Mouse (Mus musculus): ENCODE results near the gene Etfb. TPM values are rescaled to one million over a fixed set of nuclear protein-coding genes. Genes with fewer than 3 reads are reported as not detected.

The Etfb gene
- polyA plus RNA-seq, 1 experiment from 2014 or later = 96.3 TPM

Small RNAs within 50 kb of the gene (microRNA-seq; reads per million reads assigned to microRNA genes)
- not detected for gene Mir7051

Other genes starting within 250 kb of the Etfb start
- 24.6 and 26.0 TPM in 2 replicates for gene Zfp715, start 130.8 kb upstream of the Etfb start, polyA plus RNA-seq (2015; fragmentation: Nextera tagmentation; extraction: Ambion mirVana)
- gene Siglecf, start 92.7 kb upstream of the Etfb start, polyA plus RNA-seq (2015; fragmentation: Nextera tagmentation; extraction: Ambion mirVana) = 0.18 and 0.22 TPM in 2 replicates
- gene Siglecg, start 35.9 kb upstream of the Etfb start, polyA plus RNA-seq (2015; fragmentation: Nextera tagmentation; extraction: Ambion mirVana) = not detected in 2 replicates
- not detected in 2 replicates for gene Lim2, start 16.4 kb upstream of the Etfb start, polyA plus RNA-seq (2015; fragmentation: Nextera tagmentation; extraction: Ambion mirVana)
- gene Nkg7, start 7.0 kb upstream of the Etfb start, polyA plus RNA-seq (2015; fragmentation: Nextera tagmentation; extraction: Ambion mirVana) = not detected in 2 replicates
- gene Cldnd2, start 3.3 kb upstream of the Etfb start, polyA plus RNA-seq (2015; fragmentation: Nextera tagmentation; extraction: Ambion mirVana) = not detected in 2 replicates
- 0.36 and 1.2 TPM in 2 replicates for gene Gm45233, start within 50 bp of the Etfb start, polyA plus RNA-seq (2015; fragmentation: Nextera tagmentation; extraction: Ambion mirVana)
- gene Vsig10l, start 19.1 kb downstream of the Etfb start, polyA plus RNA-seq (2015; fragmentation: Nextera tagmentation; extraction: Ambion mirVana) = 15.5 and 15.7 TPM in 2 replicates
- 7.1 and 7.7 TPM in 2 replicates for gene Iglon5, start 46.0 kb downstream of the Etfb start, polyA plus RNA-seq (2015; fragmentation: Nextera tagmentation; extraction: Ambion mirVana)
- not detected in 2 replicates for gene 4931406B18Rik, start 61.9 kb downstream of the Etfb start, polyA plus RNA-seq (2015; fragmentation: Nextera tagmentation; extraction: Ambion mirVana)
- gene Cd33, start 100.3 kb downstream of the Etfb start, polyA plus RNA-seq (2015; fragmentation: Nextera tagmentation; extraction: Ambion mirVana) = 0.67 and 1.4 TPM in 2 replicates
- gene Zfp658, start 118.2 kb downstream of the Etfb start, polyA plus RNA-seq (2015; fragmentation: Nextera tagmentation; extraction: Ambion mirVana) = 9.1 and 9.9 TPM in 2 replicates
- gene Zfp719, start 135.5 kb downstream of the Etfb start, polyA plus RNA-seq (2015; fragmentation: Nextera tagmentation; extraction: Ambion mirVana) = 15.6 and 17.1 TPM in 2 replicates
- 0.40 and 0.55 TPM in 2 replicates for gene Zfp819, start 163.1 kb downstream of the Etfb start, polyA plus RNA-seq (2015; fragmentation: Nextera tagmentation; extraction: Ambion mirVana)
- 0.10 and 0.21 TPM in 2 replicates for gene Ceacam18, start 190.6 kb downstream of the Etfb start, polyA plus RNA-seq (2015; fragmentation: Nextera tagmentation; extraction: Ambion mirVana)
- 0.16 and 0.32 TPM in 2 replicates for gene Siglece, start 216.1 kb downstream of the Etfb start, polyA plus RNA-seq (2015; fragmentation: Nextera tagmentation; extraction: Ambion mirVana)
- gene Ctu1, start 227.9 kb downstream of the Etfb start, polyA plus RNA-seq (2015; fragmentation: Nextera tagmentation; extraction: Ambion mirVana) = 26.4 and 27.8 TPM in 2 replicates
- not detected in 2 replicates for gene Klk14, start 246.3 kb downstream of the Etfb start, polyA plus RNA-seq (2015; fragmentation: Nextera tagmentation; extraction: Ambion mirVana)